Mouse (Mus musculus): ENCODE measurements around the gene Rcc1.

GRCm38 (mm10) chr4:132345843-132346212, 7.6 kb downstream of the Rcc1 start:
- TF ChIP-seq CTCF (IDR thresholded peaks at IDR 0.05; ENCODE audit: insufficient read depth, low read length) (no peak), POLR2A (IDR thresholded peaks at IDR 0.05; ENCODE audit: borderline replicate concordance, extremely low read depth, low read depth, low read length) (no peak)

Measured in lung, adult 2 months (tissue).